Mouse (Mus musculus) left cerebral cortex, postnatal 36 days (tissue): ENCODE measurements around the gene Il18rap. TPM values are rescaled to one million over a fixed set of nuclear protein-coding genes. Genes with fewer than 3 reads are reported as not detected.

Experiments
- DNase-seq, 2 experiments: peaks; one replicate each; pipeline ENCODE4 v3.0.0; 2021 to 2022; ENCODE audit warnings: low spot score in 2 of 2, mixed read lengths in 1 of 2
- intact Hi-C: fragments of 180-260 bp; cut with DNase I; formaldehyde crosslinking; loops from one replicate; pipeline ENCODE4 v1.15.1; 2025
- total RNA-seq, 2 experiments: library from RNA; stranded (reverse); gene quantifications; 2 replicates each; pipeline ENCODE4 v1.2.3; 2021

The Il18rap gene
- total RNA-seq, result not detected

GRCm38 (mm10) chr1:40514851-40515585 lies at the start of gene Il18rap:
Gene Il18rap, plus strand, starts transcription at chr1:40515362.
- intact Hi-C loops, result no loop called here
- no peak for DNase-seq

GRCm38 (mm10) chr1:40465477-40466430 lies 49.4 kb upstream of the Il18rap start, which contains the start of gene Il18r1:
Gene Il18r1, plus strand, starts transcription at chr1:40465552.
- intact Hi-C loops, result no loop called here
- DNase-seq, result no peak

GRCm38 (mm10) chr1:40467306-40467705 lies 47.9 kb upstream of the Il18rap start:
- intact Hi-C loops, result no loop called here
- no peak for DNase-seq

GRCm38 (mm10) chr1:40468805-40469204 lies 46.4 kb upstream of the Il18rap start:
- intact Hi-C loops, result no loop called here
- DNase-seq, result no peak

GRCm38 (mm10) chr1:40469900-40470299 lies 45.3 kb upstream of the Il18rap start:
- no peak for DNase-seq
- intact Hi-C loops, result no loop called here

- intact Hi-C loops, result no loop called here
- DNase-seq, result no peak
Observed at GRCm38 (mm10) chr1:40472401-40472800, 42.8 kb upstream of the Il18rap start.

- intact Hi-C loops, result no loop called here
- no peak for DNase-seq
Observed at GRCm38 (mm10) chr1:40473640-40474039, 41.5 kb upstream of the Il18rap start.

- intact Hi-C loops, result no loop called here
- no peak for DNase-seq
Observed at GRCm38 (mm10) chr1:40474336-40474735, 40.8 kb upstream of the Il18rap start.

- intact Hi-C loops, result no loop called here
- no peak for DNase-seq
Observed at GRCm38 (mm10) chr1:40475697-40476096, 39.5 kb upstream of the Il18rap start.

- intact Hi-C loops, result no loop called here
Observed at GRCm38 (mm10) chr1:40476756-40477155, 38.4 kb upstream of the Il18rap start.

GRCm38 (mm10) chr1:40479505-40479923 lies 35.6 kb upstream of the Il18rap start:
- no peak for DNase-seq
- intact Hi-C loops, result no loop called here

More at GRCm38 (mm10) chr1:40476756-40477155, 38.4 kb upstream of the Il18rap start:
- DNase-seq, result no peak

- DNase-seq, result no peak
- intact Hi-C loops, result no loop called here
Observed at GRCm38 (mm10) chr1:40494594-40494993, 20.6 kb upstream of the Il18rap start.

- intact Hi-C loops, result no loop called here
- no peak for DNase-seq
Observed at GRCm38 (mm10) chr1:40499708-40500107, 15.5 kb upstream of the Il18rap start.

GRCm38 (mm10) chr1:40501126-40501525 lies 14.0 kb upstream of the Il18rap start:
- intact Hi-C loops, result no loop called here
- no peak for DNase-seq

- intact Hi-C loops, result no loop called here
- DNase-seq, result no peak
Observed at GRCm38 (mm10) chr1:40501546-40502398, 13.4 kb upstream of the Il18rap start.

- intact Hi-C loops, result no loop called here
- no peak for DNase-seq
Observed at GRCm38 (mm10) chr1:40504548-40504947, 10.6 kb upstream of the Il18rap start.

GRCm38 (mm10) chr1:40516364-40516763 lies 1.2 kb downstream of the Il18rap start:
- no peak for DNase-seq
- intact Hi-C loops, result no loop called here

- intact Hi-C loops, result no loop called here
- DNase-seq, result no peak
Observed at GRCm38 (mm10) chr1:40522918-40523317, 7.8 kb downstream of the Il18rap start.

GRCm38 (mm10) chr1:40523971-40524722 lies 9.0 kb downstream of the Il18rap start:
- intact Hi-C loops, result no loop called here

More at GRCm38 (mm10) chr1:40523971-40524722, 9.0 kb downstream of the Il18rap start:
- DNase-seq, result no peak
